Mouse (Mus musculus) hindbrain, embryonic 16.5 days (tissue): ENCODE measurements at regions not wholly inside any gene's neighbourhood (a gene's known extent, or its start where the extent isn't known, plus 50 kb on each side); places are given as distances from the start of the nearest gene placed in this dataset.

Experiments
- ATAC-seq: fragments of 200-750 bp; cut with Nextera tagmentation; 2 replicates; pipeline ENCODE4 v1.8.0; 2017; ENCODE audit warnings: moderate TSS enrichment, moderate library complexity
- H3K27ac ChIP-seq: fragments of 300-500 bp; sonication (generic); 2 replicates; pipeline ENCODE4 v1.5.1; 2014; ENCODE audit warnings: low read depth, mild to moderate bottlenecking, control low read depth, low read length, moderate library complexity
- H3K27me3 ChIP-seq: fragments of 300-500 bp; sonication (generic); replicated peaks from 2 replicates; pipeline ENCODE4 v1.6.1; 2014; ENCODE audit warnings: low read length; ENCODE audit not compliant: control insufficient read depth, insufficient read depth
- H3K36me3 ChIP-seq: fragments of 300-500 bp; sonication (generic); 2 replicates; pipeline ENCODE4 v1.6.1; 2014; ENCODE audit warnings: mild to moderate bottlenecking, low read length, moderate library complexity, mixed read lengths; ENCODE audit not compliant: control insufficient read depth, insufficient read depth
- H3K4me1 ChIP-seq: fragments of 300-500 bp; sonication (generic); 2 replicates; pipeline ENCODE4 v1.6.1; 2014; ENCODE audit warnings: low read depth, low read length; ENCODE audit not compliant: control insufficient read depth, insufficient read depth
- H3K4me2 ChIP-seq: fragments of 300-500 bp; sonication (generic); 2 replicates; pipeline ENCODE4 v1.6.1; 2014; ENCODE audit warnings: mild to moderate bottlenecking, low read length, control low read depth, moderate library complexity
- H3K4me3 ChIP-seq: fragments of 300-500 bp; sonication (generic); 2 replicates; pipeline ENCODE4 v1.5.1; 2014; ENCODE audit warnings: mild to moderate bottlenecking, low read length, control low read depth, moderate library complexity
- H3K9ac ChIP-seq: fragments of 300-500 bp; sonication (generic); 2 replicates; pipeline ENCODE4 v1.6.1; 2014; ENCODE audit warnings: low read depth, mild to moderate bottlenecking, control low read depth, low read length, moderate library complexity
- H3K9me3 ChIP-seq: fragments of 300-500 bp; sonication (generic); 2 replicates; pipeline ENCODE4 v1.6.1; 2014; ENCODE audit warnings: mild to moderate bottlenecking, low read length, moderate library complexity; ENCODE audit not compliant: control insufficient read depth
- WGBS: fragments of 180-500 bp; shearing (Covaris S2); extraction: QIAGEN DNeasy Blood & Tissue Kit; methylation state at CpG from one replicate; pipeline ENCODE4 v1.1.7; 2014; 5-methylcytosine and 5-hydroxymethylcytosine counted together

DNA sequence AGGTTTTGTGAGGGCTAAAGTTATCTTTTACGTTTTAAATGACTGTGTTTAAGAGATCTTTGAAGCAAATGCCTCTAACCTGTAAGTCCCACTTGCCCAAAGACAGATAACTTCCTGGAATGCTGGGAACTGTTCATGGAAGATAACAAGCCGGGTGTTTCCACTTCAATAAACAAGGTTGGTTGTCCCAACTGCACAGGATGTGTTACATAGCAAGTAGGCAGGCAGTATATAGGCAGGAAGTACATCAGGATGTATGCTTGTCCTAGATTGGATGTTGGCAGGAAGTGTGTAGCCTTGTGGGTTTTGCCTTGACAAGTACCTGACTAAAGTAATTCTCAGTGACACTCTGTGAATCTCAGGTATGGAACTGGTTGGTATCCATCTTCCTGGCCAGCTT, 90.7 kb upstream of the Fggy start:
- Histone ChIP-seq H3K4me3 (no peak overlapping the region), H3K9me3 (no peaks in the 10 kb centered on the region), H3K27ac (no peak overlapping the region), H3K9ac (no peak overlapping the region), H3K27me3 (no peaks in the 10 kb centered on the region), H3K4me2 (no peak overlapping the region), H3K36me3 (no peaks in the 10 kb centered on the region), H3K4me1 (no peaks in the 10 kb centered on the region)
- no peak for ATAC-seq
- 71% methylated on average over 2 of the region's 2 CpGs for WGBS

DNA sequence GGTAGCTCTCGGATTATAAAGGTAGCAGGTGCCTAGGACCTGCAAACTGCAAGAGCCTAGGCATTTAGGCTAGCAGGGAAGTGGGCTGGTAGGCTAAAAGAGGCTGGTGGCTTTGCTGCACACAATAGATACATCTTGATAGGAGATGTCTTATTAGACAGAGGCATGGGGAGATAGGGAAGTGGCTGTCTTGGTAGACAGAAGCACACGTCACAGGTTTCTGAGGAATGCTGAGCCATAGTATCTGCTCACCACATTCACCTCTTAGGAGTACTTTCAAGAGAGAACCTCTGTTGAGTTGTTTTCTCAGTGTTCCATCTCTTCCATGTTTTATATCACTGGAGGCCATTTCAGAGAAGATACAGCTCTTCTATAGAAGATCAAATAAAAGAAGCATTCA, 89.8 kb upstream of the Fggy start:
- H3K36me3 ChIP-seq: no peaks in the 10 kb centered on the region
- no peak overlapping the region for H3K9ac ChIP-seq
- no peak overlapping the region for H3K4me3 ChIP-seq
- H3K9me3 ChIP-seq: no peaks in the 10 kb centered on the region
- no peaks in the 10 kb centered on the region for H3K4me1 ChIP-seq
- H3K27ac ChIP-seq: no peak overlapping the region
- no peak overlapping the region for H3K4me2 ChIP-seq
- WGBS: 78% methylated on average over 2 of the region's 2 CpGs
- no peaks in the 10 kb centered on the region for H3K27me3 ChIP-seq
- ATAC-seq: no peak

DNA sequence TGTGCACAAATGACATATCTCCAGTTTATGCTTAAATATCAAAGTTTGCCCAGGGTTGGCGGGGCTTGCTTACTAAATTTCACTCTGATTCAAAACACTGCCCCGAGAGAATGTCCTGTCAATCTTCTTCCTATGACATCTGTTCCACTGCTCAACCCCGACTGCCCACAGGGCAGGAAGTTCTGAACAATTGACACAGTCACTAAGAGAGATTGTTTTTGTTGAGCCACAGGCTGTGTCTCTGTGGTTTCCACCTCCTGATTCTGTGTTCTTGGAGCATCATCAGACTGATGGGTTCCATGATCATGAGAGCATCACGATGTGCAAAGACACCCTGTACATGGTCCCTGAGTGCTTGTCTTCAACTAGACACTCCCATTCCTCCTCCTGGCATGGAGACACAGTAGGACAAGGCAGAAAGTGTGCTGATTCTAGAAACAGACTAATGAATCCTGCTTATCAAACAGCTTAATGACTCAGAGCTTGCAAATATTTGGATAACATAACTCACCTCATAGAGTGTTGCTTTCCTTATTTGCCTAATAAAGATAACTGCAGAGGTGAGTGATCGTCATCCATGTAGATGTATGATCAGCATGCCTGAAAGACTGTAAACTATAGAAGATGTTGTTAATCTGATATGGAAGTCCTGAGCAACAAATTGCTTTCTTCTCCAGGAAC, 82.4 kb upstream of the Fggy start:
- WGBS: 77% methylated on average over 5 of the region's 5 CpGs
- no peaks in the 10 kb centered on the region for H3K27me3 ChIP-seq
- no peaks in the 10 kb centered on the region for H3K9me3 ChIP-seq
- H3K4me3 ChIP-seq: no peak overlapping the region
- no peak overlapping the region for H3K4me2 ChIP-seq
- H3K4me1 ChIP-seq: no peaks in the 10 kb centered on the region
- H3K36me3 ChIP-seq: no peaks in the 10 kb centered on the region
- no peak for ATAC-seq
- H3K9ac ChIP-seq: no peak overlapping the region
- H3K27ac ChIP-seq: no peak overlapping the region

DNA sequence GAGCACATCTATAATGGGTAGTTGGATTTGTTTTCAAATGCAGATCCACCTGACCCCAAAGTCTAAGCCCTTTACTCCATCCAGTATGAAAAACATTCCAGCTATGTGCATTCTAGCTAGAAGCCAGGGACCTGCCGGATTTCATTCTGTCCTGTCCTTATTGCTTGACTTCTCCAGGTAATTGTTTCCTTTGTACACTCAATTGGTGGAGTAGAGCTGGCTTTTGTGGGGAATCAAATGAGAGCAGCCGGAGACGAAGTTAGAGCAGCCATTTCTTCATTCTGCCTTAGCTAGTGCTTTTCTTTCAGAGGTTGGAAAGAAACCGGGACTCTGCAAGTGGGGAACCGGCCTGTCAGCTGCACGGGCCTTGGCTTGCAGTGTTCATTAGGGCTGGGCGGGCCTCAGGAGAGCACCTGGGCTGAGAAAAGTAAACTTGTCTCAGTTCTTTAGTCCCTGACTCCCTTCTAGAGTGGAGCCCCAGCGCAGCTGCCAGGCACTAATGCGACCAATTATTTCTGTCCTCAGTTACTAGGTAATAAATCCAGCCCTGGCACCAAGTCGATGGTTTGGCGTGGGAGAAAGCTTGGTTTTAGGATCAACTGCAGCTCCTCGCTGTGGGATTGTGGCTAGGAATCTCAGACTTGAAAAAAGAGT, 81.1 kb upstream of the Fggy start:
- no peaks in the 10 kb centered on the region for H3K4me1 ChIP-seq
- 68% methylated on average over 12 of the region's 12 CpGs for WGBS

DNA sequence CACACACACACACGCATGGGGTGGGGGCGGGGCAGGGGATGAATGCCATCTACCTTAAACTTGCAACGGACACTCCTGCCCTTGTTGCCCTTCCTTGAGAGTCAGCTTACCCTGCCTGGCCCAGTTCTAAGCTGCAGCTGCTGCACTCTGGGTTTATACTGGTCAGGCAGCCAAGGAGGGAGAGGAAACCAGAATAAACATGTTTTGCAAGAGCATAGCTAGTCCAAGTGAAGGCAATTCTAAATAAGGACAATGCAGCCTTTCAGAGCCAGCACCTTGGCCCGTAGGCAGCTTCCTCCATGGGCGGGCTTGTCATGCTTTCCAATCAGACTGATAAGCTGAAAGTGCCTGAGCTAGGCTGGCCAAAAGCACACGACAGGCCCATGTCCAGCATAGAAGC, 73.7 kb upstream of the Fggy start:
- H3K9ac ChIP-seq: no peak overlapping the region
- ATAC-seq: no peak
- no peak overlapping the region for H3K27ac ChIP-seq
- no peaks in the 10 kb centered on the region for H3K27me3 ChIP-seq
- no peak overlapping the region for H3K4me3 ChIP-seq
- WGBS: 78% methylated on average over 6 of the region's 6 CpGs
- no peak overlapping the region for H3K4me2 ChIP-seq
- no peaks in the 10 kb centered on the region for H3K4me1 ChIP-seq
- no peaks in the 10 kb centered on the region for H3K36me3 ChIP-seq
- H3K9me3 ChIP-seq: no peaks in the 10 kb centered on the region

More for the DNA sequence above, 81.1 kb upstream of the Fggy start:
- no peak overlapping the region for H3K4me2 ChIP-seq
- ATAC-seq: no peak
- no peaks in the 10 kb centered on the region for H3K27me3 ChIP-seq
- no peak overlapping the region for H3K4me3 ChIP-seq
- H3K27ac ChIP-seq: no peak overlapping the region
- no peaks in the 10 kb centered on the region for H3K9me3 ChIP-seq
- no peak overlapping the region for H3K9ac ChIP-seq
- H3K36me3 ChIP-seq: no peaks in the 10 kb centered on the region

DNA sequence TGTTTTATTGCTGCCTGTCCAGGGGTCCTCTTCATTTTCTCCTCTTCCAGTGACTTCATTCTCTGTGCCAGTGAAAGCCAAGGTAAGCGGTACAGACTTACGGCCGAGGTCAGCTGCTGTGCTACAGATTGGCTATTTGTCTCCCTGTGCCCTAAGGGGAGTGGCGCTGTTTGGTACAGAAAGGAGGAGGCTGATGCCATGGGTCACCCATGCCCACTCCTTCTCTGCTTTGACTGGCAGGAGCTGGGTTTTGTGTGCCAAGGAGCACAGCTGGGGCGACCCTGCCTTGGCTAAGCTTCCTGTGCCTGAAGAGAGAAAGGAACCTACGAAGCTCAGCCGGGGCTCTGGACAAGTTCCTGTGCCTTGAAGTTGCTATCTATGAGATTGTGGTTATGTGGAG, 70.0 kb upstream of the Fggy start:
- WGBS: 69% methylated on average over 7 of the region's 7 CpGs
- H3K4me1 ChIP-seq: no peaks in the 10 kb centered on the region
- no peak overlapping the region for H3K9ac ChIP-seq
- 0 out of 2 replicates have a peak, but pooled peaks have one; percentile 40 for ATAC-seq
- no peaks in the 10 kb centered on the region for H3K9me3 ChIP-seq
- H3K4me3 ChIP-seq: no peak overlapping the region
- no peaks in the 10 kb centered on the region for H3K27me3 ChIP-seq
- H3K27ac ChIP-seq: no peak overlapping the region
- no peak overlapping the region for H3K4me2 ChIP-seq
- no peaks in the 10 kb centered on the region for H3K36me3 ChIP-seq

DNA sequence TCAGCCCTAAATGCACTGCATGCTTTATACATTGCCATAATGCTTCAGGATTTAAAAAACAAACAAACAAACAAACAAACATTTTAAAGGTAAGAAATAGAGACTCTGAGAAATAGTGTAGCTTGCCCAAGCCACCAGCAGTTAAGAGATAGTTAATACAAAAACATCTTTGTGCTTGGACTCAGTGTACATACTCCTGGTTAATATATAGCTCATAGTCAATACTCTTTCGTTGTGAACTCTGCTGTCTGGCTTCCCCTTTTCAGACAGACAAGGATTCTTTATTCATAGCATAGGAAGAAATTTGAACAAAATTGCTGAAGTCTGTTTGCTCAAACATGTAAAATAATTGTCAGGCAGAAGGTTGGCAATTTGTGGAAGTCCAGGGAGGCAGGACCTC, 69.3 kb upstream of the Fggy start:
- Histone ChIP-seq H3K4me1 (no peaks in the 10 kb centered on the region), H3K4me2 (no peak overlapping the region), H3K27me3 (no peaks in the 10 kb centered on the region), H3K4me3 (no peak overlapping the region), H3K9ac (no peak overlapping the region), H3K9me3 (no peaks in the 10 kb centered on the region), H3K27ac (no peak overlapping the region), H3K36me3 (no peaks in the 10 kb centered on the region)
- ATAC-seq: no peak
- WGBS: 78% methylated on average over 1 of the region's 1 CpGs

DNA sequence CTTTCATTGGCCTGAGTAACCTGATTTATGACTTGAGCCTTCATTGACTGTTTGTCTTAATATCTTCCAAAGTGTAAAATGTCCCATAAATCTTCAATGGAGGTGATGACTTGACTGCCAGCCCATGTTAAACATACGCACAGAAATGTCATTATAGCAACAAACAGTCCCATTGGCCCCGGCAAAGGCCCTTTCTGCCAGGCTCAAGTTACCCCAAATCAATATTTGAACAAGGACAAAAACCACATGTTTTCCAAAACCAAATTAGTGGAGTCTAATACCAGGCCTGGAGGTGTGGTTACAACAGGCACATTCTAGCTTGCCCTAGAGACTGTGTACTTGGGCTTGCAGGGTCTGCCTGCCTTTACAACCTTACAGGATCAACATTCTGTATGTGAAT, 68.2 kb upstream of the Fggy start:
- WGBS: 85% methylated on average over 2 of the region's 2 CpGs
- Histone ChIP-seq H3K4me1 (no peaks in the 10 kb centered on the region), H3K27ac (no peak overlapping the region), H3K9me3 (no peaks in the 10 kb centered on the region), H3K9ac (no peak overlapping the region), H3K36me3 (no peaks in the 10 kb centered on the region), H3K27me3 (no peaks in the 10 kb centered on the region), H3K4me3 (no peak overlapping the region), H3K4me2 (no peak overlapping the region)
- no peak for ATAC-seq

DNA sequence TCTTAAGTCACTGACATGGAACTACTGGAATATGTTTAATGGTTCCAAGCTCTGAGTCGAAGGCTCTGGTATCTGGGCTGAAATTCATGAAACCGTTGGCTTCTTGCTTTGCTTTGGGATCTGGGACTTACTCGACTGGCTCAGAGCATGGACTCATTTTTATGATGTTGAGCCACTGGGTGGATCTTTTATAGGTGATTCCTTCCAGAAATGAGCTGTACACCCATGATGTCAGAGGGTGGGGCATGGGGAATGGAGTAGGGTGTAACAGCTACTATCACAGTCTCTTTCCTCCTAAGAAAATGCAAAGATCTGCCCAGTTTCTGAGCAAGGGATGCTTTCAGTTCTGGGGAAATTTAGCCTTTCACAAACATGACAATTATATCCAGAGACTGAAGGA, 57.0 kb upstream of the Fggy start:
- Histone ChIP-seq H3K9ac (no peak overlapping the region), H3K4me2 (no peak overlapping the region), H3K27ac (no peak overlapping the region), H3K4me3 (no peak overlapping the region), H3K27me3 (no peaks in the 10 kb centered on the region), H3K36me3 (no peaks in the 10 kb centered on the region), H3K4me1 (no peaks in the 10 kb centered on the region), H3K9me3 (no peaks in the 10 kb centered on the region)
- WGBS: 82% methylated on average over 3 of the region's 3 CpGs
- no peak for ATAC-seq
